Mouse (Mus musculus): ENCODE measurements around the gene Galm.
"Not testable (repeated sequence)": the region's sequence is repeated elsewhere in the genome, so short reads cannot be mapped to it uniquely, and the experiment has no call there.

Gene Galm

GRCm38 (mm10) chr17:80206671-80207581 lies 79.7 kb downstream of the Galm start, which contains the start of the genes Srsf7 and Ttc39d:
Srsf7 (minus strand) TSS chr17:80207307.
Ttc39d (plus strand) TSS chr17:80207460.
- peak; percentile 98 to 99 for DNase-seq (ENCODE audit: low spot score in 2 of 2)

DNA sequence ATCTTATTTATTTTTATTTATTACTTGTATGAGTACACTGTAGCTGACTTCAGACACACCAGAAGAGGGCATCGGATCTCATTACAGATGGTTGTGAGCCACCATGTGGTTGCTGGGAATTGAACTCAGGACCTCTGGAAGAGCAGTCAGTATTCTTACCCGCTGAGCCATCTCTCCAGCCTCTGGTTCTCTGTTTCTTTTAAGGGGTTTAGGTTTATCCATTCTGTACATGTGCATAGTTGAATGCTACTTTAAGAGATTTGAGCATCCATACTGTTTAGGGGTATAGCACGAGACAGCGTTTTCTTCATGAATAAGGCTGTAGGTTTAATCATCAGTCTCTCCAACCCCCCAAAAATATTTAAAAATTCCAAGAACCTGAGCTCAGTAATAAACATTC lies 86.7 kb downstream of the Galm start:
- not testable (repeated sequence) for DNase-seq (ENCODE audit: low spot score in 2 of 2)

GRCm38 (mm10) chr17:80220131-80220530 lies 92.9 kb downstream of the Galm start:
- no peak for DNase-seq (ENCODE audit: low spot score in 2 of 2)

DNA sequence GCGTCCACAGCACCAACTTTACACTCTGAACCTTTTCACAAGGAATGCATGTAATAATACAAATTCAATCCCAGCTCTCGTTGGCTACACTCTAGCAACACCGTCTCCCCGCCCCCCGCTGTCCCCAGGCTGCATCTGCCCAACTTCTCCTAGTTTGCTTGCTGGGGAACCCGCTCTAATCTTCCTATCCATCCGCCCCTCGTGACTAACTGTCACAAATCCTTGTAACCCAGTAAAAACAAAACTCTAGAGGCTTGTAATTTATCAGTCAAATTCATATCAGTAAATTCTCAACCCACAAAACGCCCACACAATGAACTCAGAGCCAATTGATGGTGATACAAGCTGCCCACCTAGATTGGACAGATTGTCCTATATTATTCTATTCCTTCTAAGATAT lies 93.9 kb downstream of the Galm start:
- no peak for DNase-seq (ENCODE audit: low spot score in 2 of 2)

DNA sequence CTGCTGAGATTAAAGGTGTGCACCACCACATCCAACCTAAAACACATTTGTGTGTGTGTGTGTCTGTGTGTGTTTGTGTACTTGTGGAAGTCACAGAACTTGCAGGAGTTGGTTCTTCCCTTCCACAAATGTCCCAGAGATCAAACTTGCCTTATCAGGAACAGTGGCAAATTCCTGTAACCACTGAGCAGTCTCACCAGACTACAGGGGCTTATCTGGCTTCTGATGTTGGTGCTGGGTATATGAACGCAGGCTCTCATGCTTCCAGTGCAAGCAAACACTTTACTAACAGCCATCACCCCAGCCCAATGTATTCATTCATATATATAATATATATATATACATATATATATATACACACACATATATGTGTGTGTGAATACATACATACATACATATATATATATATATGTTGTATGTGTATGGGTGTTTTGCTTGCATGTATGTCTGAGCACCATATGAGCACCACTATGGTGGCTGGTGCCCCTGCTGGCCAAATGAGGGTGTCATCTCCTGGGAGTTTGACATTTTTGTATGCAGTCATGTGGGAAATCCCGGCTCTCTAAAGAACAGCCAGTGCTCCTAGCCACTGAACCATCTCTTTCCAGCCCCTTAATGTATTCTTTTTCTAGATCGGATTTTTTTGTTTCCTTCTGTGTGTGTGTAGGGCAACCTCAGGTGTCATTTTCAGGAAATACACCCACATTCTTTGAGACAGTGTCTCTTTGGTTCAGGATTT lies 94.8 kb downstream of the Galm start:
- DNase-seq (ENCODE audit: low spot score in 2 of 2), result no peak

- no peak for DNase-seq (ENCODE audit: low spot score in 2 of 2)
Measured at GRCm38 (mm10) chr17:80223829-80224228, 96.6 kb downstream of the Galm start.

- peak; percentile 76 to 81 for DNase-seq (ENCODE audit: low spot score in 2 of 2)
Measured at GRCm38 (mm10) chr17:80224326-80225116, 97.2 kb downstream of the Galm start, which contains the start of gene Gemin6. Gemin6 (plus strand) TSS chr17:80224441.

DNA sequence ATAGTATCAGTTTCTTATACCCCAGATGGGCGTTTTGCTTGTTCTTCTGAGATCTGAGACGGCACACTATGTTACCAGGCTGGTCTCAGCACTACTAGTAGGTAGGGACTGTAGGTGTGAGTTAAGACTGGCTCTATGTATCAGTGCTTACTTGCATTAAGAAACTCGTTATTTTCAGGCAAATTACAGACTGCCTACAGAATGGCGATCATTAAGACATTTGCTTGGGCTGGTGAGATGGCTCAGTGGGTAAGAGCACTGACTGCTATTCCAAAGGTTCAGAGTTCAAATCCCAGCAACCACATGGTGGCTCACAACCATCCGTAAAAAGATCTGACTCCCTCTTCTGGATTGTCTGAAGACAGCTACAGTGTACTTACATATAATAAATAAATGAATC lies 97.9 kb downstream of the Galm start:
- DNase-seq (ENCODE audit: low spot score in 2 of 2), result not testable (repeated sequence)

DNA sequence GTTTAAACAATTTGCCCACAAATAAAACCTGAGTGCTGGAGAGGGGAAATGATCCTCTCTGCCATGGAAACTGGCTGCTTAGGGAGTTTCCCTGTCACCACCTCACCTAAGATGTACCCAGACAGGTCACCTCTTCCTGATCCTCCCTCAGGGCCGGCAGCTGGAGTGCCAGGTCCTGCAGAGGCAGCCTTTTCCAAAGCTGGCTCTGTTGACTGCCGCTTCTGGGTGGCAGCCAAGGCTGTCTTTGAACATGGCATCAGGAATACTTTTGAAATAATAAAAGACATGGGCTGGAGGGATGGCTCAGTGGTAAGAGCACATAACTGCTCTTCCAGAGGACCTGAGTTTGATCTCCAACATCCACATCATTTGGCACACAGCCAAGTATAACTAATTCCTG lies 102.1 kb downstream of the Galm start:
- DNase-seq (ENCODE audit: low spot score in 2 of 2), result peak in 1 of 2 experiments; percentile 7

DNA sequence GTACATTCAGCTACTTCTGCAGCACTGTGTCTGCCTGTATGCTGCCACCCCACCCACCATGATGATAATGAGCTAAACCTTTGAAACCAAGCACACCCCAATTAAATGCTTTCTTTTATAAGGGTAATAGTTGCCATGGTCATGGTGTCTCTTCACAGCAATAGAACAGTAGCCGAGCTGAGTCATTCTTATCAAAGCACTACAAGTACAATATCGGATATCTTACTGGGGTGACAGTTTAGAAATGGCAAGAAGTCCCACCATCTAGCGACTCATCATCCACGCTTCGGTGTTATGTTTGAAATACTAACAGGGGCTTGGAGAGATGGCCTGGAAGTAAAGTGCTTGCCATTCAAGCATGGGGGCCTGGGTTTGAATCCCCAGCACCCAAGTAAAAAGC lies 106.6 kb downstream of the Galm start:
- DNase-seq (ENCODE audit: low spot score in 2 of 2), result no peak

GRCm38 (mm10) chr17:80234376-80234775 lies 107.1 kb downstream of the Galm start:
- DNase-seq (ENCODE audit: low spot score in 2 of 2), result no peak

Data from urinary bladder, postnatal 36 days (tissue).